Mouse (Mus musculus): ENCODE data around the gene R3hdml.

The R3hdml gene

DNA sequence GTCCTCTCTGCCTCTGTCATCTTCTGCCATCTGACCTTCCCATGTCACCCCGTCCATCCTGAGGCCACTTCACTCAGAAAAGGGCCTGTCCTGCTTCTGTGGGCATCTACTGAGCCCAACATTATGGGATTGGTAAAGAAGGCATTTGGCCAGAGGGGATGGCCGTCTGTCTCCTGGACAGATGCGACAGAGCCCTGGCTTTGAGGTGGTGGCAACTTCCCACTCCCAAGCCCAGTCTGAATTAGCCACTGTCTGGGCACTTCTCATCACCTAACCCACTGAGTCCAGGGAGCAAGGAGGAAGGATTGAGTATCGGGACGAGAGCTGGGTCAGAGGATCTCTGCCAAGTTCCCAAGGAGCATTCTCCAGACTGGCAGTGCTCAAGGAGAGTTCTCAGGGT lies at the start of gene R3hdml:
TSS of gene R3hdml (plus strand) at position 301 of the 400 bp plus-strand sequence.
- DNase-seq, result no peak

DNA sequence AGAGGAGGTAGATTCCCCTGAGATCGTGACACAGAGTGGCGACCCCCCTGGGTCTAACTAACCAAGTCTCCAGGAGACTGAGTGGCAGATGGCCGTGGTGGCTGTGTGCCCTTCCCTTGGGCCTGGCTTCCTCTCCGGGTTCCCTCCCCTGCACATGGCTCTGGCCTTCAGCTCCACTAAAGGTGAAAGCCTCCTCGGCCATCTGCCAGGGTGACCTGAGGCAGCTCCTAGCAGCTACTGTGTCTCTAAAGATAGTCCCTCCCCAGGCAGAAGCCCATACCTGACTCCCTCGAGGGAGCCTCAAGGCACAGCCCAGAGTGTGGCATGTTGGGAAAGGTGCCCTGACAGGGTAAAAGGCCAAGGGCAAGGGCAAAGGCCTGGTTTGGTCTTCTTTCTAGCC lies 48.6 kb upstream of the R3hdml start:
- peak; percentile 90 for DNase-seq

DNA sequence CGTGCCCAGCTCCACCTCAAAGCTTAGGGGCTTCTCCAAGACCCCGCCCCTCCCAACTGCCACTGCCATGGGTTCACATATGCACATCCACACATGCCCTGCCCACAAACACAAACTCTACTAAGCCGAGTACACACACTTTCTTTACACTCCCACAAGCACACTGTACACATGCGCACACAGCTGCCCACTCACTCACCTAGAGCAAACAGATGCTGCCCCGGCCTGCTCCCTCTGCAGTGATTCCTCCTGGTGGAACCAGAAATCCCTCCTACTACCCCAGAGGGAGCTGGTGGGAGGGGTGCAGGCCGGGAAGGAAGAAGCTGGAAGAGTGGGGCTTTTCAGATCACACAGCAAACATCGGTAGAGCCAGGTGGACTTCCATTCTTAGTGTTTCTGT lies 48.1 kb upstream of the R3hdml start:
- DNase-seq, result no peak

DNA sequence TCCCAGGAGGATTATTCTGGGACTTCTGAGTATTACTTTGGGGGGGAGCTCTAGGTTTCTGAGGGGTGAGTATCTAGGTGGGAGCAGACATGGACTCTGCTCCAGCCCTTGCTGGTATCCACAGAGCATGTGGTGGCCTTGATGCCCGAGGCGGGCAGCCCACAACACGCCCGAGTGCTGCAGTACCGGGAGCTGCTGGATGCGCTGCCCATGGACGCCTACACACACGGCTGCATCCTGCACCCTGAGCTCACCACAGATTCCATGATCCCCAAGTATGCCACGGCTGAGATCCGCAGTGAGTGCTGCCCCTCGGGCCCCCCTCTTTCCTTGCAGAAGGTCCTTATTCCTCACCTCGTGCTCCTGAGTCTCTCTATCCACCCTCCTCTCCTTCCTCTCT lies 44.7 kb upstream of the R3hdml start:
- no peak for DNase-seq

DNA sequence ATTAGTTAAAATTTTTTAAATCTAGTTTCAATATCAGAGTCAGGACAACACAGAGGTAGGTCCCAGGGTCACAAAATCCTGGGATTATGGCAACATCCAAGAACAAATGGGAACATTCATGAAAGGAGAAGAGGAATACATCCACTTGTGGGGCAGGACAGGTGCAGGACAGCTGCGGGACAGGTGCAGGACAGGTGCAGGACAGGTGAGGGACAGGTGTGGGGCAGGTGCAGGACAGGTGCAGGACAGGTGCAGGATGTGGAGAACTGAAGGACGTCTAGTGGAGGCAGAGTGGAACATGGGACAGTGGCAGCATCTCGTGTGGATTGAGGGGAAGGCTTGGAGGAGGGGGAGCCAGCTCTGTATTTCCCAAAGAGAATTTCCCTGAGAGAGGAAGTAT lies 42.8 kb upstream of the R3hdml start:
- no peak for DNase-seq

DNA sequence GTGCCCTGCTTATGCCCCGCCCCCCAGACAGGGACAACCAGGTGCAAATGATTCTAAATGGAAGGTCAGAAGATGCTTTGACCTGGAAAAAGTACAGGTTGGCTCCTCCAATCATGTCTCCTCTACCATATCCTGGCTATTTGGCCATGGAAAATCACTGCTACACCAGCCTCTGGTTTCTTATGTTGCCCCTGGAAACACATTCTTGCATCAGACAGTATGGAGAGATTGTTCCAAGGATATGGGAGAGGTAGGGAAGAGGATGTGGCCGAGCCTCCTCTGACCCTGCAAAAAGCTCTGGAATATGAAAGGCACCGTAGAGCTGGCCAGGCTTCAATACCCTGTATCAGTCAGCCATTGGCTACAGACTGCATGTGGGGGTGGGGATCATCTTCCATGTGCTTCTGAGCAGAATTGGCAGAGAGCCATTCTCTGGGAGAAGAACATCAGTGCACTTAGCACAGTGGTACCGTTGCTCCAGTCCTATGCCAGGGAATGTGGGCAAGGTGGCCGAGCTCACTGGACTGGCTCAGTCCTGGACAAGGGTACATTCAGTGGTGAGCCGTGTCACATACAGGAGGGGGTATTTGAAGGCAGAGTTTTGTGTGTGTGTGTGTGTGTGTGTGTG lies 41.3 kb upstream of the R3hdml start:
- DNase-seq, result peak; percentile 56

DNA sequence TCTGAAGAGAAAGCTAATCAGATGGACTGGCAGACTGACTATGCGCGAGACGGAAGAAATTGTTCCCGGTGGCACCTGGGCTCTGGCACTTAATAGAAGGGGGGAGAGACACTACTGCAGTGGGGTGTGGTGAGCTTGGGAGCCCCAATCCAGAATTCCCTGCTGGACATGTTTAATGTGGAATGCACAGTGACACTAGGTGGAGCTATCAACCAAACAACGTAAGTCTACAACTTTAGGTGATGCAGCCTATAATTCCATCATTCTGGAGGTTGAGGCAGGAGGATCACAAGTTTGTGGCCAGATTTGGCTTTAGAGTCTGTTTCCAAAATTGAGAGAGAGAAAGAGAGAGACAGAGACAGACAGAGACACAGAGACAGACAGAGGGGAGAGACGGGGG lies 39.4 kb upstream of the R3hdml start:
- DNase-seq, result no peak

- no peak for DNase-seq
Measured at GRCm38 (mm10) chr2:163453378-163453777, 38.7 kb upstream of the R3hdml start.

- DNase-seq, result peak; percentile 60
Measured at GRCm38 (mm10) chr2:163458539-163459265, 33.4 kb upstream of the R3hdml start.

DNA sequence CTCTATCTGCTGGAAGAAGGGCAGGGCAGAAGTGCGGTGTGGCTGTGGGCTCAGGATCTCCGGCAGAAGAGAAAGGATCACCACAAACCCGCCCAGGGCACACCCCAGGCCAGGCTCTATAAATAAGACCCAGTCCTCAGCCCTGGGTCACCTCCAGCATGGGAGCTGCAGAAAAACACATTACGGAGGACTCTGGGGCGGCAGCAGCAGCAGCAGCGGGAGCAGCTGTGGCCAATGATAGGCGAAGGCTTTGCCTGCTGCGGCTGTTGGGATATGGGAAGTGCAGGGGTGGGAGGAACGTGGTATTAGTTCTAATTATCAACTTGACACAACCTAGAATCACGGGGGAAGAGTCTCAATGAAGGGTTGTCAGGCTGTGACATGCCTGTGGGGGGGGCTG lies 32.7 kb upstream of the R3hdml start:
- peak; percentile 25 for DNase-seq

DNA sequence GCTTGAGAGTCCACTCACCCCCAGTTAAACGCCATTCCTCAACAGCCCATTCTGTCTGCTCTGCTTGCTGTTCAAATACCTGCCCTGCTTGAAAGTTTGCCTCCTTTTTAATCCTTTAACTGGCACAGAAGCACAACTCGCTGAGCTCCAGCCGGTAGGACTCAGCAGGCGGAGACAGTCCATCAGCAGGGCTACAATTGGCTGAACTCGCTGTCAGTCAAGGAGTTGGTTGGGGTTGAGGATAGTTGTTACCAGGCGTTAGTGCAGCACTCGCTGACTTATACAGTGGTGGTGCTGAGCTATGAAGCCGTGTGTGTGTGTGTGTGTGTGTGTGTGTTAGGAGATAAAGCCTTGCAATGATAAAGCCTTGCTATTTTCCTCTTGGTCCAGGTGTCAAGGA lies 31.5 kb upstream of the R3hdml start:
- peak; percentile 5 for DNase-seq

GRCm38 (mm10) chr2:163461307-163461706 lies 30.8 kb upstream of the R3hdml start:
- peak; percentile 4 for DNase-seq

GRCm38 (mm10) chr2:163462386-163462785 lies 29.7 kb upstream of the R3hdml start:
- DNase-seq, result no peak

GRCm38 (mm10) chr2:163462801-163463200 lies 29.3 kb upstream of the R3hdml start:
- peak; percentile 7 for DNase-seq

GRCm38 (mm10) chr2:163463251-163463769 lies 28.8 kb upstream of the R3hdml start:
- peak; percentile 5 for DNase-seq

- peak; percentile 51 for DNase-seq
Measured at GRCm38 (mm10) chr2:163463998-163464397, 28.1 kb upstream of the R3hdml start.

- DNase-seq, result no peak
Measured at GRCm38 (mm10) chr2:163464562-163464961, 27.6 kb upstream of the R3hdml start.

DNA sequence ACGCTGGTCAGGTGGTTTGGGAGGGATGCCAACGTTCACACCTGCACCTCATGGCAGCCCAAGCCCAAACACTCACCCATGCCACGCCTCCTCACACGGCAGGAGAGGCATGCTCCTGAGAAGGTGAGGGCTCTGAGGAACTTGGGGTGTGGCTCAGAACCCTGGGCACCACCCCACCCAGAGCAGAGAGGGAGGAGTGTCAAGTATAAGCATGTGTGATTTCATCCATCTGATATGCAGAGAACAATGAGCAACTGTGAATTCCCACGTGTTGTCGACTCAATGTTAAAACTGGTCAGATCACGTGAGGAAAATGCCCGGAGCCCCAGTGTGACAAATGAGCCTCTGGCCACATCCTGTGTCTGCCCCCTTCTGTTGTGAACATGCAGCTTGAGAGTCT lies 25.3 kb upstream of the R3hdml start:
- DNase-seq, result peak; percentile 6

DNA sequence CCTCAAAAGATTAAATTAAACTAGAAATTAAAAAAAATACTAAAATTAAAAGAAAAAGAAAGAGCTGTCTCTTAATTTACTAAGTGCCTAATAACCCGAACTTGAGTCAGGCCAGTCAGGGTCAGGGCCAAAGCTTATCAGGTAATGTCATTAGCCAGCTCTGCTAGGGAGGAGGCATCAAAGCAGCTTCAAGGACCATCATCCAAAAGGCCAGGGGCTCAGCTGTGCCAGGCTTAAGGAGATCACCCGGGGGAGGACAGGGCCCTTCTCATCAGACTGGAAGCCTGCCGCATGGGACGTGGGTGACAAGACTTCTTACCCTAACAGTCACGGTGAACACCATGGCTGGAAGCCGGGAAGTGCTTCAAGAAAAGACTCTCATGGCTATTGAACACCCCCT lies 24.5 kb upstream of the R3hdml start:
- DNase-seq, result peak; percentile 7

- DNase-seq, result peak; percentile 5
Measured at GRCm38 (mm10) chr2:163468866-163469265, 23.3 kb upstream of the R3hdml start.

DNA sequence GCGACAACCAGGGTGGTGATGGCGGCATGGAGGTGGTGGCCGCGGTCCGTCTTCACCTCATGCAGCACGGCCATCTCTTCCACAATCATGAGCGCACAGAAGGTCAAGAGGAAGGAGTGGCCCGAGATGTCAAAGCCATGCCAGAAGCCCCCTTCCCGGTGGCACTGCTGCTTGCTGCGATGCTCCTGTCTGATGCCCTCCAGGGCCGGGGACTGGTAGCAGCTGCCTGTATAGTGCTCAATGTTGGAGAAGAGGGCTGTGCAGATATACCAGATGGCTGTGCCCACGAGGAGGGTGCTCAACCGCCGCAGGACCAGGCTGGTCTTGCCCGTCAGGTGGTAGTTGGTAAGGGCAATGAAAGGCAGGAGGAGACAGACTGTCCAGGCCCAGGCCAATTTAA lies 22.4 kb upstream of the R3hdml start:
- peak; percentile 16 for DNase-seq

DNA sequence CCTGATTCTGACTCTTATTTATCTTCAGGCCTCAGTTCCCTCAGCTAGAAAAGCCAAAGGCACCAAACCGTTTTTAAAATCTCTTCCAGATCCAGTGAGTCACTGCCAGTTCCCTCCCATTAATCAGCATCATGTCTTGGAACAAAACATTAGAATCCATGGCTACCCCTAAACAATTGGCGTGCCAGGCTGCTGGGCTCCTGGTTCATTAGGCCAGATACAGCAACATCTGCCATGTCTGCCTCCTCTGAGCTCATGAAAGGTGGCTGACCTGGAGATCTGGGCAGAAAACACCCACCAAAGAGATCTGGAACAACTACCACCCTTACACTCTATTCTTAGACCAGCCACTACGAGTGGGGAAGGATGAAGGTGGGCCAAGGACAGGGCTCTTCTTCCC lies 21.0 kb upstream of the R3hdml start:
- peak; percentile 28 for DNase-seq

DNA sequence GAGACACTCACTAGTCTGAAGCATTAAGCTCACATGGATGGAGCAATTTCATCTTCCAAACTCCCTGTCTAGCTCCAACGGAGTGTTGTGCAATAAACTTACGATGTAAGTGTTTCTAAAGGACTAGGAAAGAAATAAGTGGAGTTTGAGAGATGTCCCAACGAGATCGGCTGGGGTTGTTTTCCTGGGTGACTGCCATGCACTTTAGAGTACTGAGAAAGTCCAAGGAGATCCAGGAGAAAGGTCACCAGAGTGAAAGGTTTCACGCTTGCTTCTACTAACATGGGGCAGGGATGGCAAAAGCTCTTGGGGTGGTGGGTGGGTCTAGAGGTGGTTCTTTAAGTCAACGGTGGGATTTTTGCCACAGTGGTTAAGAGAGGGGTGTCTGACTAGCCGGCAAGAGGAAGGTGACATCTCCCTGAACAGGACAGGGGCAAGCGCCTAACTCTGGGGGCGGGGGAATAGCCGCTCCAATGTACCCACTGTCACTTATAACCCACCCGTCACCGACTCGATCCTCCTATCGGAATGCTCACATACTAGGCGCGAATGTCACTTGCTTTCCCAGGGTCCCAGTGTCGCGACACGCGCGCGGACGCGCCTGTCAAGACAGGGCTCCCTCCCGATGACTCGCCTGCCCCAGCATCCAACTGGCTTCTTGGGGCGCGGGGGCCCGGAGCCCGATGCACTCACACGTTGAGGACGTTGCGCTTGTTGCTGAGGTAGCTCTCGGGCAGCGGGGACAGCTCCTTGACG lies 20.2 kb upstream of the R3hdml start:
- no peak for DNase-seq

- DNase-seq, result peak; percentile 94
Measured at GRCm38 (mm10) chr2:163472466-163472851, 19.7 kb upstream of the R3hdml start, which contains the start of gene Fitm2. Gene Fitm2 (minus strand): TSS chr2:163472629.
